8 mouse cellular contexts compared by ENCODE assay signal in the genomic region with DNA sequence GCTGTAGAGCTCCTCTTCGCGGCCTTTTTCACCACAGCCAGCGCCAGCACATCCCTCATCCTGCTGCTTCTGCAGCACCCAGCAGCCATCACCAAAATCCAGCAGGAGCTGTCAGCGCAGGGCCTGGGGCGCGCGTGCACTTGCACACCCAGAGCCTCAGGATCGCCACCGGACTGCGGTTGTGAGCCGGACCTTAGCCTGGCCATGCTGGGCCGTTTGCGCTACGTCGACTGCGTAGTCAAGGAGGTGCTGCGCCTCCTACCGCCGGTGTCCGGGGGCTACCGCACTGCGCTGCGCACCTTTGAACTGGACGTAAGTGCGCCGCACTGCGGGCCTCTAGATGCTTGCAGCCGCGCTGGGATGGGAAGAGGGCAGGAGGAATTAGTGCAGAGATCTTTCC. TPM values are rescaled to one million over a fixed set of nuclear protein-coding genes. Genes with fewer than 3 reads are reported as not detected.
A peak's percentile ranks its signal among the peaks of the same experiment; 100 is the strongest.
DNase-seq lines count a peak whose midpoint lies in the region; ATAC-seq and TF ChIP-seq lines count a peak whose summit lies in the region.

No protein-coding gene starts in this region.

- ATAC-seq in lung, embryonic 14.5 days (ENCODE audit: insufficient read depth) = no peak
- ATAC-seq in limb, embryonic 11.5 days (ENCODE audit: insufficient number of reproducible peaks, low FRiP score, low TSS enrichment, low read depth) = no peak
- ATAC-seq in frontal cortex, adult (ENCODE audit: low TSS enrichment) = no peak
- ATAC-seq in cerebellum, adult (ENCODE audit: insufficient number of reproducible peaks, low FRiP score, low TSS enrichment) = no peak

- no peak overlapping the region for H3K9ac ChIP-seq in lung, embryonic 14.5 days
- no peak overlapping the region for H3K9ac ChIP-seq in limb, embryonic 11.5 days (ENCODE audit: low read length)

- no peaks in the 10 kb centered on the region for H3K9me3 ChIP-seq in lung, embryonic 14.5 days (ENCODE audit: low read depth, low read length)
- H3K9me3 ChIP-seq in limb, embryonic 11.5 days (ENCODE audit: control insufficient read depth, low read length) = no peaks in the 10 kb centered on the region

- H3K4me2 ChIP-seq in lung, embryonic 14.5 days = peak overlapping the region; percentile 15; the same call in 1 of the 2 replicates
- H3K4me2 ChIP-seq in limb, embryonic 11.5 days (ENCODE audit: low read depth, severe bottlenecking) = peak overlapping the region; percentile 24

- no peak for TF ChIP-seq POLR2A in lung, adult 2 months (IDR thresholded peaks at IDR 0.05; ENCODE audit: borderline replicate concordance, extremely low read depth, low read depth, low read length)

- no peaks in the 10 kb centered on the region for H3K36me3 ChIP-seq in lung, embryonic 14.5 days (ENCODE audit: insufficient read depth)
- H3K36me3 ChIP-seq in limb, embryonic 11.5 days (ENCODE audit: control insufficient read depth, insufficient read depth, low read length) = no peaks in the 10 kb centered on the region

- DNase-seq in adrenal gland, postnatal 10 days = peak; percentile 46
- no peak for DNase-seq in adrenal gland, adult 2 months
- peak; percentile 65 for DNase-seq in lung, embryonic 14.5 days
- DNase-seq in lung, adult 2 months = no peak
- DNase-seq in limb, embryonic 11.5 days (ENCODE audit: low spot score) = peak; percentile 66
- DNase-seq in retina, postnatal 1 day = peak; percentile 62

- 2% methylated on average over 29 of the region's 29 CpGs for WGBS in lung, embryonic 14.5 days
- WGBS in lung, adult 2 months = 22% methylated on average over 29 of the region's 29 CpGs
- under 1% methylated on average over 29 of the region's 29 CpGs for WGBS in limb, embryonic 11.5 days

- H3K4me3 ChIP-seq in lung, embryonic 14.5 days (ENCODE audit: low read depth, low read length) = no peak overlapping the region
- no peak overlapping the region for H3K4me3 ChIP-seq in lung, adult 2 months (replicated peaks; ENCODE audit: extremely low read depth, low read depth, low read length)
- H3K4me3 ChIP-seq in limb, embryonic 11.5 days (ENCODE audit: low read depth, low read length) = no peak overlapping the region

- H3K27me3 ChIP-seq in lung, embryonic 14.5 days (ENCODE audit: insufficient read depth, low read length) = peaks cover 100% of the 10 kb centered on the region
- H3K27me3 ChIP-seq in limb, embryonic 11.5 days (ENCODE audit: control insufficient read depth, insufficient read depth, low read length) = peaks cover 100% of the 10 kb centered on the region

- H3K4me1 ChIP-seq in lung, embryonic 14.5 days (ENCODE audit: insufficient read depth) = no peaks in the 10 kb centered on the region; the same call in 1 of the 2 replicates
- H3K4me1 ChIP-seq in lung, adult 2 months (ENCODE audit: control insufficient read depth, insufficient read depth, low read length) = no peaks in the 10 kb centered on the region
- peaks cover 8% of the 10 kb centered on the region for H3K4me1 ChIP-seq in limb, embryonic 11.5 days (ENCODE audit: control insufficient read depth, insufficient read depth, low read length)

- peak; percentile 56 for TF ChIP-seq CTCF in lung, embryonic 14.5 days (IDR thresholded peaks at IDR 0.05; ENCODE audit: low read depth)
- TF ChIP-seq CTCF in lung, adult 2 months (IDR thresholded peaks at IDR 0.05; ENCODE audit: insufficient read depth, low read length) = no peak

- no peak overlapping the region for H3K27ac ChIP-seq in lung, embryonic 14.5 days (ENCODE audit: low read depth)
- no peak overlapping the region for H3K27ac ChIP-seq in limb, embryonic 11.5 days (replicated peaks; ENCODE audit: low read depth, low read length)

RNA-seq across cellular contexts. Expression of a gene that starts 5.3 kb away (rescaled TPM):
- under 1 TPM; 0.15 TPM for total RNA-seq in adrenal gland, postnatal 10 days (2021)
- not detected for total RNA-seq in adrenal gland, adult 2 months (2021)
- not detected in 2 replicates for polyA plus RNA-seq in adrenal gland, adult 2 months (2012; rRNA removed)
- not detected in 2 replicates for polyA plus RNA-seq in lung, embryonic 14.5 days (2014; fragmentation: Nextera tagmentation; extraction: Ambion mirVana)
- 0.14 and 0.18 TPM in 2 replicates for polyA plus RNA-seq in lung, adult 2 months (2012; rRNA removed)
- polyA plus RNA-seq in limb, embryonic 11.5 days (2014; fragmentation: Nextera tagmentation; extraction: Ambion mirVana) = 0.21 TPM in 1 of 2 replicates, not detected in the other

RNA-seq across cellular contexts. Expression of a gene that starts 6.9 kb away (rescaled TPM):
- under 1 TPM in 1 of 2 experiments, not detected in 1; 0.36 TPM for total RNA-seq in adrenal gland, postnatal 10 days (2021)
- total RNA-seq in adrenal gland, adult 2 months (2021) = under 1 TPM in 1 of 2 experiments, not detected in 1; 0.14 TPM
- not detected in 2 replicates for polyA plus RNA-seq in adrenal gland, adult 2 months (2012; rRNA removed)
- 0.23 TPM in 1 of 2 replicates, not detected in the other for polyA plus RNA-seq in lung, embryonic 14.5 days (2014; fragmentation: Nextera tagmentation; extraction: Ambion mirVana)
- polyA plus RNA-seq in lung, adult 2 months (2012; rRNA removed) = 0.06 and 0.23 TPM in 2 replicates
- polyA plus RNA-seq in limb, embryonic 11.5 days (2014; fragmentation: Nextera tagmentation; extraction: Ambion mirVana) = 3.3 and 5.0 TPM in 2 replicates

Comparison
In these comparisons a context has a peak if more than half of its experiments do, and no peak if none do; other contexts are left out.
1. DNase-seq: peak in adrenal gland, postnatal 10 days (single experiment), lung, embryonic 14.5 days (single experiment), limb, embryonic 11.5 days (single experiment) and retina, postnatal 1 day (single experiment); none in adrenal gland, adult 2 months (single experiment) and lung, adult 2 months (single experiment).